Mouse (Mus musculus) urinary bladder, postnatal 25 days (tissue): Measurements from ENCODE around the gene Cntn5.

ENCODE experiments used
- DNase-seq: peaks from one replicate; pipeline ENCODE4 v3.0.0; 2022; ENCODE audit warnings: low spot score

The Cntn5 gene

DNA sequence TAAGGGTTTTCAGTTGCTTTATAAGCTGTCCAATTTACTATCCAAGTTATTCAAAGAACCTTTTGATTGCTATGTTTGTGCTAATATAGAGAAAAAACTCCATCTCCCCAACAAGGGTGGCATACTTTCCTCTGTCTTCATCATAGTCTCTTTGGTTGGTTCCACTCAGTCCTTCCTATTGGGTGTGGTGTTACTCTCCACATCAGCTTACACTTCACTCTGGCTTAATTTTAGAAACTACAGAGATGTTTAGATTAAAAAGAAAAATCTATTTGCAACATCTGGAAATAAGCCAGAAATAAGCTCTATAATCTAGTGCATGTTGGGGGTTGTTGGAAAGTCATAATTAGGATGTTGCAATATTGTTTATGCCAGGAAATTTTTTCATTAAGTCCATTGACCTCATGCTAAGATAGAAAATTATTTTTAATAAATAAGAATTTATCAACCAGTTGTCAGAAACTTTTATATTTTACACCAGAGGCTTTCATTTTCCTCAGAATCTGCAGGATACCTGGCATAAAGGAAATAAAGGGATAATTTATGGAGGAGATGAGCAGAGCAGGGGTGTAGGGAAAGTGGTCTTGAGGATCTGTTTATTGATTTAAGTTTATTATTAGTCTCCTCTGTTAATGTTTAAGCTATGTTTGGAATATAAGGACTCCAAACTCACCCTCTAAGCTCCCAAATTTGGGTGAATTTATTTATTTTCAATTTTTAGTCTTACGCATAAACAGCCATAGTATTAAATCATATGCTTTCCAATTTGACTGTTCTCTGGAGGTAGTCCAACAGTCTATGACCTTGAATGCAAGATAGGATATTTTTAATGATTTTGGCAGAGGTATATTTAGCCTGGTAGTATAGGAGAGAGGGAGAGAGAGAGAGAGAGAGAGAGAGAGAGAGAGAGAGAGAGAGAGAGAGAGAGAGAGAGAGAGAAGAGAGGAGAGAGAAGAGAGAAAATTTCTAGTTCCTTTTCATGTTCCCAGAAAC is 966.8 kb downstream of the Cntn5 start:
- DNase-seq: no peak

DNA sequence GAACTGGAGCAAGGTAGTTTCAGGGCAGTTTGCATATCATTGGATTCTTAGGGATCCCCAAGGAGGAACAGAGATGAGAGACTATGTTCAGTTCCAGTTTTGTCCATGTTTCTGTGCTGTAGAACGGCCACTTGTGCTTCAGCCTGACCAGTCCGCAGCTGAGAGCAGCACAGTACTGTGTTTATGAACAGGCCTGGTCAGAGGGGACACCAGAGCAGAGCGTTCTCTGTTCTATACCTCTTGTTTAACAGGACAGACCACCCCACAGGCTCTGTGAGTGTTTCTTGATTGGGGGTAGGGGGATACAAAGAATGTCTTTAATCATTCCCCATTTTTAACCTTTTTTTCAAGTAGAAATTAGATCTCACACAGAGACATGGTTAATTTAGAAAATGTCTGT is 984.0 kb downstream of the Cntn5 start:
- DNase-seq: no peak

- no peak for DNase-seq
Observed at GRCm38 (mm10) chr9:9899070-9899469, 1005.5 kb downstream of the Cntn5 start.

DNA sequence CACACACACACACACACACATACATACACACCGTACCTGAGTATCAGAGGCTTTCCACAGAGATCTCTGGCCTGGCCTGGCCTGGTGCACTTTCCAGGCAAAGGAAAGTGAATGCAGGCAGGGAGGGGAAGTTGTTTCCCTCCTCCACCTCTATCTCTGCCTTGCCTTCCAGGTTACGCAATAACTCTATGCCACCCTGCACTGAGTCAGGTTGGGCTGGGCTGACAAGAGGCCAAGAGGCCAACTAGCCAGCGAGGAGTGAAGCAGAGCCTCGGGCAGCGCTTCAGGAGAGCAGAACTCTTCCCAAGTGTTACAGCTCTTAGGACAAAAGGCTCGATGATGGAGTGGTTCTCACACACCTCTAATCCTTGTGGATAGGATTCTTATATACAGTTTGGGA is 1018.4 kb downstream of the Cntn5 start:
- peak; percentile 3 for DNase-seq

DNA sequence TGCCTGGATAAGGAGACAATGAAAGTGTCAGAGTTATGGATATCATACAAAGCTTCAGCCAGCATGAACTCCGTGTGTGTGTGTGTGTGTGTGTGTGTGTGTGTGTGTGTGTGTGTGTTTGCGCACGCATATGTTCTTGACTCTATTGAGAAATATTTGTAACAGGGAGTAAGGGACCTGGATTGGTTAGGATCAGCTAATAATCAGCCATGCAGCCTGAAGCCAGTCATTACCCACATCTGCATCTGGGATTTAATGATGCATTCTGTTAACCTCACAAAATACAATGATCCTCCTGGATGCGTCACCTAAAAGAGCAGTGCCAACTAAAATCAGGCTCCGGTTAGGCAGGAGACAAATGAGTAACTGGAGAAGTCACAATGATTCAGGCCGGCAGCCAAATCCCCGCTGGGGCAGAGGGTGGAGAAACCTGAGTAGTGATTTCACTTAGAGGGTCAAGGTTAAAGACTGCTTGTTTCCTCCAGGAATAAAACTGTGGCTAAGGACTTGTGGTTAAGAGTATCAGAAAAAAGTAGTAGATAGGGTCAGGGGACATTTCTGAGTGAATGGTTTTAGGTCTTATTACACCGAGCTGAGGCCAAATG is 1021.7 kb downstream of the Cntn5 start:
- DNase-seq: no peak

DNA sequence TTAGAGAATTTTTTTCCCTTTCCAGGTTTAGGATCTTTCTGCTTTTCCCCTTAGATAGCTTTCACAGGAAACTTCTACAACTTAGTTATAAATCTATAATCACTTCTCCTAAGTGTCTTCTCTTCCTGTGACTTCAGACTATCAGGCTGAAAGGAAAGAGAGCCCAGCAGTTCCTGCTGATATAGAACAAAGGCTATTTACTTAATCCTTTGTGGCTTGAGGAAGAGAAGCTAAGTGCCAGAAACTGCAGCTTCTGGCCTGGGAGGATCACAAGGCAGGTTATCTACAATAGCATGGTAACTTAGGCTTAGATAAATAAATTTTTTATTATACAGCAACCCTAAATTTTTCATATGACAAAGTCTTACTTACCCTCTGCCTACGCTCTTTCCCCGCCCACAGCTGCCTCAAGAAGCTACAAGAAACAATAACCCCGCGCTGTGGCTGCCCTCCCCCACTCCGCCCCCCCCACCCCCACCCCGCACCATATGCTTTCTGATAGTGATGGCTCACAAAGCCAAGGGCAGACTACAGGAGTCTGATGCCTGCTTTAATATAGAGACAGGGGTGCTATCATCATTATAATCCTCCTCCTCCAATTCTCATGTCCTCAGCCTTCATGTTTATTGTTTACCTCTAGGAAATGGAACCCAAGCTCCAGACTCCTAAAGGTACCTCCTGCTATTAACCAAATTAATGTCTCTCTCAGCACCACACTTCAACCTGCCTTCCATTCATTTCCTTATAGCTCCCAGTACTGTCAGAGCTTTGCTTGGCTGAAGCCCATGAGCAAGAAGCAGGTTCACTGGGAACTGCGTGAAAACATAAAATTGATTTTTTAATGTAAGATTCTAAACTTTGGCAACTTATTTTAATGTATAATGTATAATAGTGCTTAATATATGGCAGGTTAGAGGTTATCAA is 1032.2 kb downstream of the Cntn5 start:
- no peak for DNase-seq

GRCm38 (mm10) chr9:9860631-9861030 is 1043.9 kb downstream of the Cntn5 start:
- DNase-seq: no peak

GRCm38 (mm10) chr9:9859323-9859722 is 1045.3 kb downstream of the Cntn5 start:
- DNase-seq: no peak

- no peak for DNase-seq
Observed at GRCm38 (mm10) chr9:9854791-9855190, 1049.8 kb downstream of the Cntn5 start.

DNA sequence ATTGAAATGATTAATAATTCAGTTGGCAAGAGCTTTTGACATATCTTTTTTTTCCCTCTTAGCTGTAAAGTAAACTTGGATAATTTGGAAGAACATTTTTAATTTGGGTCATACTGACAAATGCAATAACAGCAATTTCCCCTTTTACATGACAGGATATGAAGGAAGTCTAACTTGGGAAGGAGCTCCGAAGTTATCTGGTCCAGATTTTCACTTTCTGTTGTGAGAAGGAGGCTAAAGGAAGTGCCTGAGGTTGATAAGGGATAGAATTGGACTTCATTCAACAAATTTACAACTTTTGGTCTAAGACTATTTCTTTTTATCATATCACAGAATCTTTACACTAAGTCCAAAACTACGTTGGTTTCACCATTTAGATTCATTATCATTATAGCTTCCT is 1074.3 kb downstream of the Cntn5 start:
- DNase-seq: no peak

- no peak for DNase-seq
Observed at GRCm38 (mm10) chr9:9819963-9820362, 1084.6 kb downstream of the Cntn5 start.

DNA sequence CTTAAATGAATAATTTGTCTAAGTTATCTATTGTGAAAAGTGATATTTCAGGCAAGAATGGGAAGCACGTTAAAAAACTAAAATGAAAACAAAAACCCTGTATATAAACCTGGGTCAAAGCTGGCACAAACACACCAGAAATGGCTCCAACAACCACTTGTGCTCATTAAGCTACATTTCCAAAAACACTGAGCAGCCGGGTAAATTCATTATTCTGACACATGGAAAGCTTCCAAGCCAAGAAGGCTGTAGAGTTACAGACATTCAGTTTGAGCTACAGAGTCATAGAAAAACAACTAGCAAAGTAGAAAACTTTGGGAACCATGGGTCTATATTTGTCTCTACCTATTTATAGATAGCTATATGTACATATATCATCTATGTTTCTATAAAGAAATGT is 1087.1 kb downstream of the Cntn5 start:
- DNase-seq: no peak

GRCm38 (mm10) chr9:9799546-9799945 is 1105.0 kb downstream of the Cntn5 start:
- DNase-seq: no peak

DNA sequence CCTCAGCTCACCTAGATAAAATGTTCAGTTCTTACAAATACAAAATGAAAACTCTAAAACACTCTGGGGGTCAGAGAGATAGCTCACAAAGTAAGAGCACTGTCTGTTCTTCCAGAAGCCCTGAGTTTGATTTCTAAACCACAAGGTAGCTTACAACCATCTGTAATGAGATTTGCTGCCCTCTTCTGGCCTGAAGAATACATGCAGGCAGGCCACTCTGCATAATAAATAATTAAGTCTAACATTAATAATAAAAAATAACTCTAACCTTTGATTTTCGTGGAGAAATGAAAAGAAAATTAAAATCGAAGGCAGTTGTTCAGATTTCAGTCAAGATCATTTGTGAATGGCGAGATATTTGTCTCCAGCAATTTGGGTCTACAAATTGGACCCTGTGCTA is 1120.9 kb downstream of the Cntn5 start:
- DNase-seq: no peak

DNA sequence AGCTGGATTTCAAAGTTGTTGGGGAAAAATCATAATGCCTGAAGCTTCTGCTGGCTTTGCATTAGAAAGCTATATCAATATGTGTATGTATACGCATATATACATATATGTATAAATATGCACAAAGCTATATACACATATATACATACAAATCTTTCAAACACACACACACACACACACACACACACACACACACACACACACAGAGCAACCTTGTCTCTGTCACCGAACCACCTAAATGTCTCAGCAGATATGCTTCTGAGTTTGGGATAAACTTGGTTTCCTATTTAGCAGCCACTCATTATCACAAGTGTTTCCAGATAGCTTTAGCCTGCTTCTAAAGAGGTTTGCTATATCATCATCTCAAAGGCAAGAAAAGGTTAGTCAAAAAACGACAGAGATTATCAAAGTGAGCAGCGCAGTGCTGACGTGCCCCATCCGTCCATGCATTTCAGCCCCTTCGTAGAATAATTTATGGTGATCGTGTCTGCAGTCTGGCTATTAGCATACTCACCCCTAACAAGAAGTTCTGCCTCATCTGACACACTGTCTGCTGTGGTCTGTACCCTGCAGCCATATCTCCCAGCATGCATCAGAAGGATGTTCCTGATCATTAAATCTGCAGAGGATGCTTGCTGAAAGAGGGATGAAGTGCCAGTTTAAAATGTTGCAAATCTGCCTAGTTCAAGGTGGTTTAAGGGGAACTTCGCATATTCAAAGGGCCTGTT is 1123.3 kb downstream of the Cntn5 start:
- no peak for DNase-seq

DNA sequence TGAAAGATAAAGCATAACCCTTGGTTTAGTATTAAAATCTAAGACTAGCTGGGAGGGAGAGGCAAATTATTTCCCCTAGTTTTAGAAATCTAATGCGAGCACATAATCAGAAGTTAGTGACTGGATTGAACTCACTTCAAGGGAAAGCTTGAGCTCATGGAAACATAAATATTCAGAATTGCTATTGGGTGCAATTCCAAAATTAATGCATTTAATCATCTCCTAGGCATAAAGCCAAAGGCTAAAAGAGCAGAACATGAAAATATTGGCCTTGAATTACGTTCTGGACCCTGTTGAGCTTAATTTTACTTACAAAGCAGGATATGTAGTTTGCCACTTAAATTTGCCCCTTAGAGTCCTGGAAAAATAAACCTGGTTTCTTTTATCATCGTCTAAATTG is 1124.9 kb downstream of the Cntn5 start:
- DNase-seq: no peak

- DNase-seq: no peak
Observed at GRCm38 (mm10) chr9:9770777-9771176, 1133.8 kb downstream of the Cntn5 start.

DNA sequence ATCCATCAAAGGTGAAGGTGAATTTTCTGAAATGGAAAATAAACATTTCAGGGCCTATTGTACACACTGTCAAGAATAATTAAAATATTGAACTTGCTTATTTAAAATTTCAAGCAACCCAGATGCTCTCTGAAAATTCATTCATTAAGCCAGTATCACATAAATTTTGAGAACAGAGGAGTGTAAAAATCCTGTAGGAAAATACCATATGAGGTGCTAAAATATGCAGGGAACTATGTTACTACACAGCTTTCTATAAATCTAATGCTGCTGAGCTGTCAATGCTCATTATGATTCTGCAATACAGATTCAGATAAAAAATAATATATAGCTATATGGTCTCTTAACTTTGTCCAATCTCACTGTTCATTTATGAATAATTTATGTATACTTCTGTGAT is 1134.9 kb downstream of the Cntn5 start:
- no peak for DNase-seq

DNA sequence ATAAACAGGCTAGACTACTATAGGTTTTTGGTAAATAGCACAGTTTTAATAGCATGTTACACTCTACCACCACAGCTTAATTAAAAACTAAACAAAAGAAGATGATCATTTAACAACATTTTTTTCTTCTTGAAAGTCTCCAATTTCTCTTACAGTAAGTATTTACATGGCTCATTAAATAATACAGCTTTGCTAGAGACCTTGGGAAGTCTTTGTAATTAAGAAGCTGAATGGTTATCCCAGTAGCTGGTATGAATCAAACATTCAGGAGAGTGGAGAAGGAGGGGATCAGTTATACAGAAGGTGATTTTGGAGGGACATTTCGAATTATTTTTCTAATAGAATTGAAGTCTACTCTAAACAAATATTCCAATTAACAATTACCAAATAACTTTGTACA is 1186.4 kb downstream of the Cntn5 start:
- DNase-seq: no peak

- DNase-seq: no peak
Observed at GRCm38 (mm10) chr9:9708671-9709070, 1195.9 kb downstream of the Cntn5 start.

GRCm38 (mm10) chr9:9707766-9708165 is 1196.8 kb downstream of the Cntn5 start:
- DNase-seq: no peak

DNA sequence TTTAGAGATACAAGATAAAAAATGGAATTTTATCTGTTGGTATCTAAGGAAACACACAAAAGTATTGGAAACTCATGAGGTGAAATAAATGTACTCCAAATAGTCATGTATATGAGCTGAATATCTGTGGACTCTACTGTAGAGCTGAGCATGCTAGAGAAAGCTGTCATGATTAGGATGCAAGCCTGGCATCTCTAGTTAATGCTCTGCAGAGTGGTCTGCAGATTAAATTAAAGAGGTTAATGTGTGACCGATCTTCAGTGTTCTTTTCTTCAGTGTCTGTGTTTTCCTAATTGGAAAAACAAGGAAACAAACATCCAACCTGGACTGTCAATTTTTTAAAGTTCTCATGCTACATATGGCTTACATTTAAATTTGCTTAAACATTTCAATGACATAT is 1199.4 kb downstream of the Cntn5 start:
- DNase-seq: no peak
